Mouse (Mus musculus) thymus, adult 2 months (tissue): ENCODE measurements around the gene Hils1.

ENCODE experiments used
- CTCF ChIP-seq: fragments of 200-500 bp; IDR thresholded peaks from 2 replicates; pipeline ENCODE4 v1.5.1; 2012; ENCODE audit warnings: mild to moderate bottlenecking, control low read depth, low read length, moderate library complexity, borderline replicate concordance; ENCODE audit not compliant: control insufficient read depth, poor library complexity, insufficient read depth; ENCODE audit errors: extremely low read depth
- POLR2A ChIP-seq: fragments of 200-500 bp; IDR thresholded peaks from 2 replicates; pipeline ENCODE4 v1.6.1; 2012; ENCODE audit warnings: mild to moderate bottlenecking, low read length, control low read depth, moderate library complexity; ENCODE audit not compliant: control insufficient read depth, poor library complexity, insufficient read depth; ENCODE audit errors: extremely low read depth

GRCm38 (mm10) chr11:95008661-95009628 is 41.6 kb downstream of the Hils1 start:
- TF ChIP-seq POLR2A (no peak), CTCF (no peak)
